Mouse (Mus musculus): ENCODE results near the gene Dcbld1. TPM values are rescaled to one million over a fixed set of nuclear protein-coding genes. Genes with fewer than 3 reads are reported as not detected.
"Not testable (repeated sequence)": the region's sequence is repeated elsewhere in the genome, so short reads cannot be mapped to it uniquely, and the experiment has no call there.

Gene Dcbld1
- polyA plus RNA-seq, 1 experiment from 2014 or later = 34.1 TPM

DNA sequence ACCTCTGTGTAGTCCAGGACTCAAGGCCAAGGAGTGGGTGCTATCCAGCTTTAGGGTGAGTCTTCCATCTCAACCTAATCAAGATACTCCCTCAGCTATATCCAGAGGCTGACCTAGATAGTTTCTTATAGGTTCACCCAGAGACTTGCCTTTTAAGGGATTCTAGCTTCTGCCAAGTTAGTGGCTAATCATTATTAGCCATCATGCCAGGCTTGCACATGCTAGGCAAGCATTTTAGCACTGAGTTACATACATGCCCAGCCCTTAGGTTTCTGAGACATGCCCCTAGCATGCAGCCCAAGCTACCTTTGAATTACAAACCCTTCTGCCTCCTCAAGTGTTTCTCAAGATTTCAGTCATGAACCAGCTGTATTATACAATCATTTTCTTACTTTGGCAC lies 47.9 kb downstream of the Dcbld1 start:
- no peak overlapping the region for H3K27ac ChIP-seq (ENCODE audit: low read depth)
- H3K27me3 ChIP-seq (replicated peaks; ENCODE audit: control insufficient read depth, insufficient read depth, low read length) = no peaks in the 10 kb centered on the region
- no peak overlapping the region for H3K9ac ChIP-seq (ENCODE audit: low read length)
- H3K4me1 ChIP-seq (replicated peaks; ENCODE audit: control insufficient read depth, insufficient read depth, low read length) = no peaks in the 10 kb centered on the region
- no peaks in the 10 kb centered on the region for H3K9me3 ChIP-seq (ENCODE audit: control insufficient read depth, low read length)
- no peak overlapping the region for H3K4me2 ChIP-seq (ENCODE audit: low read length)
- ATAC-seq (replicated peaks; ENCODE audit: low FRiP score, low TSS enrichment, low read depth) = no peak
- H3K4me3 ChIP-seq (ENCODE audit: low read depth, low read length) = no peak overlapping the region
- no peak for DNase-seq (ENCODE audit: low spot score)
- H3K36me3 ChIP-seq (ENCODE audit: control insufficient read depth, insufficient read depth, low read length) = peaks cover 7% of the 10 kb centered on the region; the same call in 1 of the 2 replicates

DNA sequence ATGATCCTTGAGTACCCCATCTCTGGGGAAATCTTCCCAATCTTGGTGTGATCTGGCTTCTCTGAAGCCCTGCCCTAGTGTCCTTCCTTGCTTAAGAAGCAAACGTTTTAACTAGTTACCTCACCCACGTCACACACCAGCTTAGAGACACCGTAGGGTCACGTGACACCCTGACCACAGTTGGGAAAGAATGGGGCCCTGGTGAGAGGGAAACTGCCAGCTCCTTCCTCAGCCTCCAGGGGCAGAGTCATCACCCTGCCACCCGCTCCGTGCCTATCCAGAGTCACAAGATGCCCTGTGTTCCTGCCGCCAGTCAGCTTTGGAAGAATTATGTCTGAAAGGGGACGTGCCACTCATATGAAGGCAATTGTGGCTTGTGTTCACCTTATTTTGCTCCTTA lies 51.2 kb downstream of the Dcbld1 start:
- WGBS = 74% methylated on average over 8 of the region's 8 CpGs
- Histone ChIP-seq H3K36me3 (ENCODE audit: control insufficient read depth, insufficient read depth, low read length) (peaks cover 13% of the 10 kb centered on the region; the same call in 1 of the 2 replicates), H3K9ac (ENCODE audit: low read length) (no peak overlapping the region), H3K4me3 (ENCODE audit: low read depth, low read length) (no peak overlapping the region), H3K9me3 (ENCODE audit: control insufficient read depth, low read length) (no peaks in the 10 kb centered on the region), H3K27me3 (replicated peaks; ENCODE audit: control insufficient read depth, insufficient read depth, low read length) (no peaks in the 10 kb centered on the region), H3K4me2 (ENCODE audit: low read length) (no peak overlapping the region), H3K4me1 (replicated peaks; ENCODE audit: control insufficient read depth, insufficient read depth, low read length) (no peaks in the 10 kb centered on the region), H3K27ac (ENCODE audit: low read depth) (no peak overlapping the region)
- ATAC-seq (replicated peaks; ENCODE audit: low FRiP score, low TSS enrichment, low read depth) = no peak
- no peak for DNase-seq (ENCODE audit: low spot score)

DNA sequence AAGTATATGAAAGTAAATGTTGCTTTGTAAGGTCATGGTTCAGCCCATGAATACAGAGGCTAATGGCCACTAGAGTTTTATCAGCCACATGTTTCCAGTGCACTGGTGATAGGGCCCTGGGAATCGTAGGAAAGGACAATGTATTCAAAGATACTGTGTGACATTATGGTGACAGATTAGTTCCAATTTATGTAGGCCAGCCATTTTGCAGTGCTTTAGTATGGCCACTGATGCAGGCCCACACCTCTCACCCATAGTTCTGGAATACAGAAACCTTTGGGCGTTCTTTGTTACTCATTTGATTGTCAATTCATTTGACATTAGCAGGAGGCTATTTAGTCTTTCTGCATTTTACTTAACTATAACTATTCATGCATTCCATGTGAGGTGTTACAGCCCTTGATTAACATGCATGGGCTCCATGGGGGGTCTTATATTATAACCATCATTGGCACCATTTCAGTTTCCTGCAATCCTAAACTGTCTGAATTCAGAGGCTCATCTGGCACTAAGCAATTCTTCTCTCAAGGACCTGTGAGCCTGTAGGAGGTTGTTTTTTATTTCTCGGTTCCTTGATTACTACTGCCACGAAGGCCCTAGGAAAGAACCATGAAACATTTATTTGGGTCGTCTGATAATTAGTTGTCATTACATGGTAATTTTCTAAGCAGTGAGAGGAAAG lies 54.6 kb downstream of the Dcbld1 start:
- no peak overlapping the region for H3K4me3 ChIP-seq (ENCODE audit: low read depth, low read length)
- H3K9me3 ChIP-seq (ENCODE audit: control insufficient read depth, low read length) = no peaks in the 10 kb centered on the region
- H3K4me2 ChIP-seq (ENCODE audit: low read length) = no peak overlapping the region
- no peak overlapping the region for H3K27ac ChIP-seq (ENCODE audit: low read depth)
- no peaks in the 10 kb centered on the region for H3K4me1 ChIP-seq (replicated peaks; ENCODE audit: control insufficient read depth, insufficient read depth, low read length)
- no peak overlapping the region for H3K9ac ChIP-seq (ENCODE audit: low read length)
- 81% methylated on average over 5 of the region's 5 CpGs for whole genome bisulfite sequencing
- ATAC-seq (replicated peaks; ENCODE audit: low FRiP score, low TSS enrichment, low read depth) = no peak
- peaks cover 13% of the 10 kb centered on the region; the same call in 1 of the 2 replicates for H3K36me3 ChIP-seq (ENCODE audit: control insufficient read depth, insufficient read depth, low read length)
- no peak for DNase-seq (ENCODE audit: low spot score)
- no peaks in the 10 kb centered on the region for H3K27me3 ChIP-seq (replicated peaks; ENCODE audit: control insufficient read depth, insufficient read depth, low read length)

DNA sequence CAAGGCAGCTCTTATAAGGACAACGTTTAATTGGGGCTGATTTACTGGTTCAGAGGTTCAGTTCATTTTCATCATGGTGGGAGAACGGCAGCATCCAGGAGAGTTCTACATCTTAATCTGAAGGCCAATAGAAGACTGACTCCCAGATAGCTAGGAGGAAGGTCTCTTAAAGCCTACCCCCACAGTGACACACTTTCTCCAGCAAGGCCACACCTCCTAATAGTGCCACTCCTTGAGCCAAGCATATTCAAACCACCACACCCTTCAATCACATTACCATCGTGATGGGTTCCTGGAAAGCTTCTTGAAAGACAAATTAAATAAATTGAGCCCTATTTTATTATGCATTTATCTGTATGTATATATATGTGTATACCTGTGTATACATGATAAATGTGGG lies 55.8 kb downstream of the Dcbld1 start:
- Histone ChIP-seq H3K9me3 (ENCODE audit: control insufficient read depth, low read length) (no peaks in the 10 kb centered on the region), H3K27me3 (replicated peaks; ENCODE audit: control insufficient read depth, insufficient read depth, low read length) (no peaks in the 10 kb centered on the region), H3K27ac (ENCODE audit: low read depth) (no peak overlapping the region), H3K9ac (ENCODE audit: low read length) (no peak overlapping the region), H3K36me3 (ENCODE audit: control insufficient read depth, insufficient read depth, low read length) (peaks cover 13% of the 10 kb centered on the region; the same call in 1 of the 2 replicates), H3K4me1 (replicated peaks; ENCODE audit: control insufficient read depth, insufficient read depth, low read length) (no peaks in the 10 kb centered on the region), H3K4me2 (ENCODE audit: low read length) (no peak overlapping the region), H3K4me3 (ENCODE audit: low read depth, low read length) (no peak overlapping the region)
- DNase-seq (ENCODE audit: low spot score) (no peak), ATAC-seq (replicated peaks; ENCODE audit: low FRiP score, low TSS enrichment, low read depth) (no peak)
- WGBS = 87% methylated on average over 3 of the region's 3 CpGs

DNA sequence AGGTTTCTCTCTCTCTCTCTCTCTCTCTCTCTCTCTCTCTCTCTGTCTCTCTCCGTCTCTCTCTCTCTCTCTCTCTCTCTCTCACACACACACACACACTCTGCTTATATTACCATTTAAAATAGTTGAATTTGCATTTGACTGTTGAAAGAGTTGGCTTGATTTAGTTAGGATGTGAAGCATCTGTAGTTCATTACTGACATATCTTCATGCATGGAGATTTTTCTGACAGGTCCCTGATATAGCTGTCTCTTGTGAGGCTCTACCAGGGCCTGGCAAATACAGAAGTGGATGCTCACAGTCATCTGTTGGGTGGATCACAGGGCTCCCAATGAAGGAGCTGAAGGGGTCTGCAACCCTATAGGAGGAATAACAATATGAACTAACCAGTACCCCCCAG lies 59.0 kb downstream of the Dcbld1 start:
- DNase-seq (ENCODE audit: low spot score); H3K9me3 ChIP-seq (ENCODE audit: control insufficient read depth, low read length); H3K27me3 ChIP-seq (replicated peaks; ENCODE audit: control insufficient read depth, insufficient read depth, low read length); H3K36me3 ChIP-seq (ENCODE audit: control insufficient read depth, insufficient read depth, low read length); H3K4me1 ChIP-seq (replicated peaks; ENCODE audit: control insufficient read depth, insufficient read depth, low read length); ATAC-seq (replicated peaks; ENCODE audit: low FRiP score, low TSS enrichment, low read depth); H3K9ac ChIP-seq (ENCODE audit: low read length); H3K4me2 ChIP-seq (ENCODE audit: low read length); H3K27ac ChIP-seq (ENCODE audit: low read depth); H3K4me3 ChIP-seq (ENCODE audit: low read depth, low read length): not testable (repeated sequence)
- WGBS = 83% methylated on average over 1 of the region's 1 CpGs

DNA sequence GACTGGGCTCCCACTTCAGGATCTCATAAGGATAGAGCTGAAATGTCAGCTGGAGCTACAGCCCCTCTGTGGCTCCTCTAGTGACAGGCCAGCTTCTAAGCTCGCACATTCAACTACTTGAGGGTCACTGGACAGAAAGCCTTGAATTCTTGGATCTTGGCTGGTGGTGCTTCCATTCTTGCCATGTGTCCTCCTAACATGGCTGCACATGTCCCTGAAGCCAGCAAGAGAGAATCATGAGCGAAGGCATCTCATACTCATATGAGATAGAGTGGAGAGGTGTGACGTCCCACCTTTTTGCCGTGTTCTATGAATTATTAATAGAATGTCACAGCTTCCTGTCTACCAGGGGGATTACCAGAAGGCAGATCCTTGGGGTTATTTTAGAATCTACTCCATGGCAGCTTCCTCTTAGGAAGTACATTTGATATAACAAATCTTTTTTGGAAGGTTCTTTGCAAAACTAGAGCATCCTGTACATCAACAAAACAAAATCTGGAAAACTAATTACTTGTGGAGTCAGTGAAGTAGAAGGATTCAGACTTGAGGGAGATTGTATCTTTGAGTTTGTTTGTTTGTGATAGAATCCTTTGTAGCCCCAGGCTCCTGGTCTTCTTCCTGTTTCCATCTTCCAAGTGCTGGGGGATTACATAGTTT lies 60.6 kb downstream of the Dcbld1 start:
- Histone ChIP-seq H3K36me3 (ENCODE audit: control insufficient read depth, insufficient read depth, low read length) (no peaks in the 10 kb centered on the region), H3K4me2 (ENCODE audit: low read length) (no peak overlapping the region), H3K9me3 (ENCODE audit: control insufficient read depth, low read length) (no peaks in the 10 kb centered on the region), H3K27ac (ENCODE audit: low read depth) (no peak overlapping the region), H3K27me3 (replicated peaks; ENCODE audit: control insufficient read depth, insufficient read depth, low read length) (no peaks in the 10 kb centered on the region), H3K4me3 (ENCODE audit: low read depth, low read length) (no peak overlapping the region), H3K9ac (ENCODE audit: low read length) (no peak overlapping the region), H3K4me1 (replicated peaks; ENCODE audit: control insufficient read depth, insufficient read depth, low read length) (no peaks in the 10 kb centered on the region)
- DNase-seq (ENCODE audit: low spot score) (no peak), ATAC-seq (replicated peaks; ENCODE audit: low FRiP score, low TSS enrichment, low read depth) (no peak)
- 78% methylated on average over 4 of the region's 4 CpGs for WGBS

DNA sequence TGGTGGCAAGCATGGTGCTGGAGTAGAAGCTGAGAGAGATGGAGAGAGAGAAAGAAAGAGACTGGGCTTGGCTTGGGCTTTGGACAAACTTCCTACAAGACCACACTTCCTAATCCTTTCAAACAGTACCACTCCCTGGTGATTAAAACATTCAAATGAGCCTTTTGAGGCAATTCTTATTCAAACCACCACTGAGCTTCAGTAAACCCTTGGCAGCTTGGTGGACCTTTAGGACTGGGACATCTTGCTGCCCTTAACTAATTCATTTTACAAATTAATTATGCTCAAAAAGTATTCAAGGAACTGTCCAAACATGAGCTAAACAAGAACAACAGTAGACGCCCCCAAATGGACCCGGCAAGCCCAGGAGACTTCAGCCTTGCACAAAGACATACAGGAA lies 62.5 kb downstream of the Dcbld1 start:
- H3K9me3 ChIP-seq (ENCODE audit: control insufficient read depth, low read length) = no peaks in the 10 kb centered on the region
- no peaks in the 10 kb centered on the region for H3K27me3 ChIP-seq (replicated peaks; ENCODE audit: control insufficient read depth, insufficient read depth, low read length)
- no peaks in the 10 kb centered on the region for H3K4me1 ChIP-seq (replicated peaks; ENCODE audit: control insufficient read depth, insufficient read depth, low read length)
- H3K27ac ChIP-seq (ENCODE audit: low read depth) = no peak overlapping the region
- H3K36me3 ChIP-seq (ENCODE audit: control insufficient read depth, insufficient read depth, low read length) = no peaks in the 10 kb centered on the region
- DNase-seq (ENCODE audit: low spot score) (no peak), ATAC-seq (replicated peaks; ENCODE audit: low FRiP score, low TSS enrichment, low read depth) (no peak)
- H3K4me3 ChIP-seq (ENCODE audit: low read depth, low read length) = no peak overlapping the region
- H3K4me2 ChIP-seq (ENCODE audit: low read length) = no peak overlapping the region
- H3K9ac ChIP-seq (ENCODE audit: low read length) = no peak overlapping the region
- 88% methylated on average over 2 of the region's 2 CpGs for WGBS

DNA sequence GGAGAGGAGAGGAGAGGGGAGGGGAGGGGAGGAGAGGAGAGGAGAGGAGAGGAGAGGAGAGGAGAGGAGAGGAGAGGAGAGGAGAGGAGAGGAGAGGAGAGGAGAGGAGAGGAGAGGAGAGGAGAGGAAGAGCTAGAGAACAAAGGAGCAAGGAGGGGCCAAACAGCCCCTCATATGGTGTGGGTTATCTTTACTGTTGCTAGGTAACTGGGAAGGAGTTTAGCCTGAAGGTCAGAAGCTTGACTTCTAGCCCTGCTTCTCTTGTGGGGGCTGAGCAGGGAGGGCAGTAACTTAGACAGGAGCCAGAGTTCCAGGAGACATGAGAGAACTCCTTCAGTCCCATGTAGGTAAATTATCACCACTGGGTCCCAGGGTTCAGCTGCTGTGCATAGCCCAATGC lies 65.1 kb downstream of the Dcbld1 start:
- H3K9me3 ChIP-seq (ENCODE audit: control insufficient read depth, low read length); H3K4me2 ChIP-seq (ENCODE audit: low read length); H3K4me3 ChIP-seq (ENCODE audit: low read depth, low read length); H3K9ac ChIP-seq (ENCODE audit: low read length); H3K27me3 ChIP-seq (replicated peaks; ENCODE audit: control insufficient read depth, insufficient read depth, low read length); H3K27ac ChIP-seq (ENCODE audit: low read depth); H3K36me3 ChIP-seq (ENCODE audit: control insufficient read depth, insufficient read depth, low read length); ATAC-seq (replicated peaks; ENCODE audit: low FRiP score, low TSS enrichment, low read depth); DNase-seq (ENCODE audit: low spot score); H3K4me1 ChIP-seq (replicated peaks; ENCODE audit: control insufficient read depth, insufficient read depth, low read length): not testable (repeated sequence)

DNA sequence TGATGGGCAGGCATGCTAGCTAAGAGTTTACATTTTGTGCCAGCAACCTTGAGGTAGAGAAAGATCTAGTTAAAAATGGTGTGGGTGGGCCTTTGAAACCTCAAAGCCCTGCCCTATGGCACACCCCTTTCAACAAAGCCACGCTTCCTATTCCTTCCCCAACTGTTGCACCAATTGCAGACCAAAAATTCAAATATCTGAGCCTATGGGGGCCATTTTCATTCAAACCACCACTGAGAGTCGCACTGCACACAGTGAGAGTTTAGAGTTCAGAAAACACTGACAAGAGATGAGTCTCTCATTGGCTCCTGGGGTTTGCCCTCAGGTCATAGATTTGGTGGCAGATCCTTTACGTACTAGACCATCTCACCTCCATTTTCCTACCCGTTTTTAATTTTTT lies 68.3 kb downstream of the Dcbld1 start:
- Histone ChIP-seq H3K9ac (ENCODE audit: low read length) (no peak overlapping the region), H3K4me1 (replicated peaks; ENCODE audit: control insufficient read depth, insufficient read depth, low read length) (no peaks in the 10 kb centered on the region), H3K36me3 (ENCODE audit: control insufficient read depth, insufficient read depth, low read length) (peaks cover 14% of the 10 kb centered on the region), H3K27me3 (replicated peaks; ENCODE audit: control insufficient read depth, insufficient read depth, low read length) (no peaks in the 10 kb centered on the region), H3K4me2 (ENCODE audit: low read length) (no peak overlapping the region), H3K9me3 (ENCODE audit: control insufficient read depth, low read length) (no peaks in the 10 kb centered on the region), H3K4me3 (ENCODE audit: low read depth, low read length) (no peak overlapping the region), H3K27ac (ENCODE audit: low read depth) (no peak overlapping the region)
- ATAC-seq (replicated peaks; ENCODE audit: low FRiP score, low TSS enrichment, low read depth) (no peak), DNase-seq (ENCODE audit: low spot score) (no peak)
- 95% methylated on average over 4 of the region's 4 CpGs for WGBS
